Mouse (Mus musculus) megakaryocyte, embryonic 14.5 days (primary cell): ENCODE data around the gene Hist1h4c. TPM values are rescaled to one million over a fixed set of nuclear protein-coding genes. Genes with fewer than 3 reads are reported as not detected.
A peak's percentile ranks its signal among the peaks of the same experiment; 100 is the strongest.

Source experiments
- H3K27me3 ChIP-seq: replicated peaks from 2 replicates; pipeline ENCODE3; 2012; ENCODE audit warnings: inconsistent platforms
- H3K36me3 ChIP-seq: replicated peaks from 2 replicates; pipeline ENCODE3; 2012; ENCODE audit warnings: low read length, inconsistent platforms, mixed read lengths
- H3K4me1 ChIP-seq: 2 replicates; pipeline ENCODE4 v1.6.1; 2012; ENCODE audit warnings: inconsistent platforms
- H3K4me3 ChIP-seq: replicated peaks from 2 replicates; pipeline ENCODE3; 2012; ENCODE audit warnings: moderate library complexity, mild to moderate bottlenecking, inconsistent platforms
- H3K9me3 ChIP-seq: 2 replicates; pipeline ENCODE4 v1.6.1; 2012; ENCODE audit warnings: inconsistent platforms
- FLI1 ChIP-seq: IDR thresholded peaks from 2 replicates; pipeline ENCODE4 v1.6.1; 2012; ENCODE audit warnings: low read length, inconsistent platforms, mixed read lengths
- GATA1 ChIP-seq: IDR thresholded peaks from 3 replicates; pipeline ENCODE4 v1.6.1; 2012; ENCODE audit warnings: mixed read lengths, low read length, inconsistent platforms, borderline replicate concordance
- polyA plus RNA-seq: library from polyadenylated mRNA; stranded (reverse); fragments of >175 nt; gene quantifications from 2 replicates; pipeline ENCODE4 v1.2.3, GENCODE M21; 2012; ENCODE audit warnings: low replicate concordance; ENCODE audit not compliant: insufficient read depth

Hist1h4c gene
- polyA plus RNA-seq, 1 experiment, result 19.8 TPM

DNA sequence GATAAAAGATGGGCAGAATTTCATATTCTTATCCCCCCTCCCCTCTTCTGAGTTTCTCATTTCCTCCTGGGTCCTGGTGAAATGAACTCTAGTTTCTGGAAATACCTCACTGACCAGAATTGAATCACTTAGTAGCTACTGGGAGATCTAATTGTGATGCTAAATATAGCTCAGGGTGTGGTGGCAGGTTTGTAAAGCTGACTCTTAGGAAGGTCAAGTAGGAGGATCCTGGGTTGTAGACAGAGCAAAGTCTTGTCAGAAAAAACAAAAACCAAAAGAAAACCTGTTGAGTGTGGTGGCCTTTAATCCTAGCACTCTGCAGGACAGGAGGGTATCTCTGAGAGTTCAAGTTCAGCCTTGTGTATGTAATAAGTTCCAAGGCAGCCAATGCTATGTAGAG, 43.8 kb upstream of the Hist1h4c start:
- Histone ChIP-seq H3K4me3 (peak overlapping the region; percentile 14), H3K9me3 (no peaks in the 10 kb centered on the region), H3K36me3 (no peaks in the 10 kb centered on the region), H3K27me3 (no peaks in the 10 kb centered on the region), H3K4me1 (peaks cover 36% of the 10 kb centered on the region)
- TF ChIP-seq FLI1 (no peak), GATA1 (no peak)

DNA sequence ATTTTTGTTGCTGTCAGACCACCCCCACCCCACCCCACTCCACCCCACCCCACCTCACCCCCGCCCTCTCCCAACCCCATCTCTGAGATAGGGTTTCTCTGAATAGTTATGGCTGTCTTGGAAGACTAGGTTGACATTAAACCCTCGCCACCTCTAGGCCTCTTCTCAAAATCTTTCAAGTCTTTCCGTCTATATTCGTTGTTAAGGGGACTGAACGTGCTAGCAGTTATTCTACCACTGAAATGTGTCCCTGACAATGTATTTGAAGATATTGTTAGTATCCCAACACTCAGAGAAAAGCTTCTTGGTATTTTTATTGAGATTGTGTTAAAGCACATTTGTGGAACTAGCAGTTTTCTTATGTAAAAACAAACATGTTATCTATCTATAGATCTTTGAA, 42.7 kb upstream of the Hist1h4c start:
- Histone ChIP-seq H3K27me3 (no peaks in the 10 kb centered on the region), H3K4me1 (peaks cover 35% of the 10 kb centered on the region), H3K4me3 (peak overlapping the region; percentile 95), H3K9me3 (no peaks in the 10 kb centered on the region), H3K36me3 (no peaks in the 10 kb centered on the region)
- TF ChIP-seq GATA1 (no peak), FLI1 (no peak)

DNA sequence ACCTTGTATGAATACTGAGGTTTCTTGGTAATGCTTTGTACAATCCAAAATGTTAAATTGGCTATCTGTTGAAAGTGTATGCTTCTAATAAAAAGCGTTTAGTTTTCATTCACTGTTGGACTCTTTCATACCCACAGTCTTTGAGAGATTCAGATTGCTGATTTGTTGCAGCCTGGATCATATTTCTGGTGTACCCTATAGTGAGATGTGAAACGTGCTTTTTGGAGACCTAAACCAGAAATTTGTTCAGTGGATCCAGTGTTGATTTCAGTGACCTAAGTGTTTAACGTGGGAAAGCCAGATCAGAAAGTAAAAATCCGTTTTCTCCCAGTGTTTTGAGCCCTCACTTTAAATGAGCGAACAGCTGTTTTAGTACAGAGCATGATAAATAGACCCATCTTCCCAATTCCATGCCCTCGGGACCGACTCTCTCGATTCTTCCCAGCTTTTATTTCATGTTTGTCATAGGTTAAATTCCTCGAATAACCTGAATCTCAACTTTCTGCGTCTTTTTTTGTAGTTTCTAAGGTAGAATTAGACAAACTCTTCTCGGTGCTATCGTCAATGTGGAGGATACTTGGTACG, 42.1 kb upstream of the Hist1h4c start:
- peak overlapping the region; percentile 95 for H3K4me3 ChIP-seq
- TF ChIP-seq FLI1, result no peak
- no peak for TF ChIP-seq GATA1
- H3K9me3 ChIP-seq, result no peaks in the 10 kb centered on the region
- peaks cover 35% of the 10 kb centered on the region for H3K4me1 ChIP-seq
- H3K36me3 ChIP-seq, result no peaks in the 10 kb centered on the region
- H3K27me3 ChIP-seq, result no peaks in the 10 kb centered on the region

DNA sequence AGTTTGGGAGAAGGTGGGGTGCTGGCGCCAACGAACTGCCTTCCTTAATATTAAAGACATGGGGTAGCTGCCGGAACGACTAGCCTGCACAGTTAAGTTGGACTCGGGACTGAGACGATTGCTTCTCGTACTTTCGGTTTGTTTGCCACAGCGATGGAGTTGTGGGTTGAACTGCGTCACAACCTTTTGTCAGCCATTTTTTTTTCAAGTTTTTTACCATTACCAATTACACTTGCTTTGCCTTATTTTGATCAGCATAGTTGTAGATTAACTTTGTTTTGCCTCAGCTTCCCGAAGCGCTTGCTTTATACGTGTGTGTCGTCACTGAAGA, 41.6 kb upstream of the Hist1h4c start:
- peak overlapping the region; percentile 95 for H3K4me3 ChIP-seq
- H3K9me3 ChIP-seq, result no peaks in the 10 kb centered on the region
- no peaks in the 10 kb centered on the region for H3K36me3 ChIP-seq
- H3K4me1 ChIP-seq, result peaks cover 35% of the 10 kb centered on the region
- no peaks in the 10 kb centered on the region for H3K27me3 ChIP-seq
- TF ChIP-seq FLI1, result no peak
- TF ChIP-seq GATA1, result no peak

DNA sequence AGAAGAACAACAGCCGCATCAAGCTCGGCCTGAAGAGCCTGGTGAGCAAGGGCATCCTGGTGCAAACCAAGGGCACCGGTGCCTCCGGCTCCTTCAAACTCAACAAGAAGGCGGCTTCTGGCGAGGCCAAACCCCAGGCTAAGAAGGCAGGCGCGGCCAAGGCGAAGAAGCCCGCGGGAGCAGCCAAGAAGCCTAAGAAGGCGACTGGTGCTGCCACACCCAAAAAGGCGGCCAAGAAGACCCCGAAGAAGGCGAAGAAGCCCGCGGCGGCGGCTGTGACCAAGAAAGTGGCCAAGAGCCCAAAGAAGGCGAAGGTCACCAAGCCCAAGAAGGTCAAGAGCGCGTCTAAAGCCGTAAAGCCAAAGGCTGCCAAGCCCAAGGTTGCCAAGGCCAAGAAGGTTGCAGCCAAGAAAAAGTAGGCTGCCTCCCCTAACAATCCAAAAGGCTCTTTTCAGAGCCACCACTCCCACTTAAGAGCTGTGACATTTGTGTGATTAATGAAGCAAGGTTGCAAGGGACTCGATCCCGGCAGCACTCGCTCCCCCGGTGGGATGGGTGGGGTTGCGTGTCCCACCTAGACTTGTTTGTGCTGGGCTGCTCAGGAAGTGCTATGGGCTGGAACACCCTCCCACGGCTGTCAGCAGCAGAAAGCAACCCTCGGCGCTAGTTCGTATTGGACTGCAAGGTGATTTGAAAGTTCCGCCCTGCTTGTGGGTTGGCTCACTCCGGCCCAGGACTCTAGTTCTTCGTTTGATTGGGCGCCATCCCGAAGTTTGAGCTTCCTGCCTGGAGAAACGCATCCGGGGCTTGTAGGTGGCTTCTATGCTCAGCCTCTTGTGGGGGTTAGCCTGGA, 41.0 kb upstream of the Hist1h4c start:
- Histone ChIP-seq H3K9me3 (no peaks in the 10 kb centered on the region), H3K4me3 (peak overlapping the region; percentile 95), H3K27me3 (no peaks in the 10 kb centered on the region), H3K4me1 (peaks cover 30% of the 10 kb centered on the region), H3K36me3 (no peaks in the 10 kb centered on the region)
- TF ChIP-seq FLI1 (no peak), GATA1 (no peak)

DNA sequence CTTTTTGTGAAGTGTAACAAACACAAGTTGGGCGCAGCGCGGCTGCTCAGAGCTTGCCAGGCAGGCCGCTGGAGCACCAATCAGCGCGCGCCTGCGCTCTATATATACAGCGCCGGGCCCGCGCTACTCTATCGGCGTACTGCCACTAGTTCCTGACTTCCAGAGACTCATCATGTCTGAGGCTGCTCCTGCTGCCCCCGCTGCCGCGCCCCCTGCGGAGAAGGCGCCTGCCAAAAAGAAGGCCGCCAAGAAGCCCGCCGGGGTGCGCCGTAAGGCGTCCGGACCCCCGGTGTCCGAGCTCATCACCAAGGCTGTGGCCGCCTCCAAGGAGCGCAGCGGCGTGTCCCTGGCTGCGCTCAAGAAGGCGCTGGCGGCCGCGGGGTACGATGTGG, 40.4 kb upstream of the Hist1h4c start, which contains the start of gene Hist1h1c:
Hist1h1c (plus strand) TSS at position 132 of the 392 bp plus-strand sequence.
- Histone ChIP-seq H3K4me3 (peak within 1 kb of the TSS; percentile 95), H3K27me3 (no peaks in the 10 kb centered on the region), H3K36me3 (no peaks in the 10 kb centered on the region), H3K4me1 (peaks cover 25% of the 10 kb centered on the region), H3K9me3 (no peaks in the 10 kb centered on the region)
- TF ChIP-seq FLI1 (no peak), GATA1 (no peak)

DNA sequence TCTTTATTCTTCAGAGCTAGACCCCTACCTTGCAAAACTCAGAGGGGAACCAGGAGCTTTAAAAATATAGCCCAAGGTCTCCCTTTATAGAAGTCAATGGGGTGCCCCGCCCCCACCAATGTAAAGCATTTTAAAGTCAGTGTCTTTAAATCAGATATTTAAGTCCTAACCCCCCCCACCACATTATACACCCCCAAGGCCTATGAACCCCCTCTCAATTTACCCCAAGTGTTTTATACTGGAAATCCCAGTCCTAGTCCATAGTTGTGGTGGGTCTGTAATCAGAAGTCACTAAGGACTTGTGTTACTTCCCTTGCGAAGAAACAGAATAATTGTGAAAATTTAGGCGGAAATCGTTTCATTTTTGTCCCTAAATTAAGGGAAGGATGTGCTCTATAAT, 39.8 kb upstream of the Hist1h4c start:
- Histone ChIP-seq H3K27me3 (no peaks in the 10 kb centered on the region), H3K4me3 (peak overlapping the region; percentile 95)

DNA sequence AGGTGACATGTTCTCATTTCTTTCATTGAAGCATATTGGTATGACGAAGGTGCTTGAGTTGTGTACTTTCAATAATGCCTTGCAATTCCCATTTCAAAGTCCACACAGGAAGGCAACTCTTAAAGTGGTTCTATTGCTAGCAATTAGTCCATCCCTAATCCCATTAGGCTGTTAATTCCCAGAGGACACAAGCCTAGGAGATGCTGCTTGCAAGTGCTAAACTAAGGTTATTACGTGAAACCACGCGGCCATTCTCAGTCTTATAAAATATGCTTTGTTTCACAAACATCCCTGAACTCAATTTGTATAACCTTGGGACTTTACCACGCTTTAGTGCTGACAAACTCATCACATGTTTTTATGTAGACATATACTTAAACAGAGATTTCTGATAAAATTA, 38.8 kb upstream of the Hist1h4c start:
- H3K27me3 ChIP-seq, result no peaks in the 10 kb centered on the region
- no peaks in the 10 kb centered on the region for H3K9me3 ChIP-seq
- TF ChIP-seq GATA1, result no peak
- TF ChIP-seq FLI1, result no peak
- no peaks in the 10 kb centered on the region for H3K36me3 ChIP-seq
- H3K4me1 ChIP-seq, result peaks cover 20% of the 10 kb centered on the region
- H3K4me3 ChIP-seq, result no peak overlapping the region

More for the DNA sequence above, 39.8 kb upstream of the Hist1h4c start:
- no peaks in the 10 kb centered on the region for H3K36me3 ChIP-seq
- no peaks in the 10 kb centered on the region for H3K9me3 ChIP-seq
- peaks cover 23% of the 10 kb centered on the region for H3K4me1 ChIP-seq
- no peak for TF ChIP-seq GATA1
- no peak for TF ChIP-seq FLI1

DNA sequence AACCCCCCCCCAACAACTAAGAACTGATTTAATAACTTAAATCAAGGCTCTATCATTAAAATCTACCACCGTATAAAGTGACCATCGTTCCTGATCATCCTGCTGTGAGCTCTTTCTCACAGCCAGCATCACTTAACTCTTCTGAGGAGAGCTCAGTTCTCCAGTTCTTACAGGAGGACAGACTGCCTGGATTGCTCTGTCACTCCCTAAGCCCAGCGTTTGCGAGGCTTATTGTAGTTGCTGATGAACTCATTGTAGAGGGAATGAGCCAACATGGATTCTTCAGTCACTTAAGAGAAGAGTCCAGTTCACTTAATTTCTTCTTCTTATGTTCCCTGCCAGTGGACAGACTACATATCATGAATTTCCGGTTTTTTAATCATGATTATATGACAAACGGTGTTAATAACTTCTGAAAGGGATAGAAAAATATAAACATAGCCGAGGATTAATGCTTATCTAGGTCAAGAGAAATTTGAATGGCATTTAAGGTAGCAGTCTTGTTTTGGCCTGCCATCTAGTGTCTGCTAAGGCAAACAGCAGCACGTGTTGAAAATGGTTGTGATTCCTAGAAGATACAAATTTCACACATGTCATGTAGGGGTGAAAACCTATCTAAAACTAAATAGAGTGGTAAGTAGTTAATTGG, 34.0 kb upstream of the Hist1h4c start:
- H3K9me3 ChIP-seq, result no peaks in the 10 kb centered on the region
- no peaks in the 10 kb centered on the region for H3K27me3 ChIP-seq
- no peak overlapping the region for H3K4me3 ChIP-seq
- TF ChIP-seq FLI1 (no peak), GATA1 (no peak)
- no peaks in the 10 kb centered on the region for H3K36me3 ChIP-seq
- H3K4me1 ChIP-seq, result peaks cover 19% of the 10 kb centered on the region

DNA sequence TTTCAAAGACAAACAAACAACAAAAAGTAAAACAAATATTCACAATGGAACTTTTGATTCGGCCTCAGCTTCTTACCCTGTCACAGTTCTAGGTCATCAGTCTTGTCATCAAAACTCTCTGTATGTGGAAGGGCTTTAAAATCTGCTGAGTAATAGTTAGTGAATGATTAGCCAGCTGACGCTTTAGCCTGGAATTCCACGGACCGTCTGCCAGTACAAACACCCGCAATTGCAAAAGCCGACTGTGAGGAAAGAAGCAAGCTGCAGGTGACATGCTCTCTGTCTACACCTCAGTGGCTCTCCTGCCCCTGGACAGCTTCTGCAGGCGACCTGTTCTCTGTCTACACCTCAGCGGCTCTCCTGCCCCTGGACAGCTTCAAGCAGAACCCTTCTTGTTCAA, 32.2 kb upstream of the Hist1h4c start:
- H3K9me3 ChIP-seq, result no peaks in the 10 kb centered on the region
- peaks cover 19% of the 10 kb centered on the region for H3K4me1 ChIP-seq
- H3K4me3 ChIP-seq, result no peak overlapping the region
- no peaks in the 10 kb centered on the region for H3K36me3 ChIP-seq
- H3K27me3 ChIP-seq, result no peaks in the 10 kb centered on the region
- TF ChIP-seq GATA1, result no peak
- TF ChIP-seq FLI1, result no peak
